Mouse (Mus musculus) C2C12 (cell line): ENCODE measurements around the gene 1110065P20Rik.

ENCODE experiments used
- CEBPB ChIP-seq: IDR thresholded peaks from one replicate; pipeline ENCODE4 v1.6.1; 2011; ENCODE audit warnings: low read depth, mild to moderate bottlenecking, control low read depth, moderate library complexity
- CTCF ChIP-seq: IDR thresholded peaks from one replicate; pipeline ENCODE4 v1.5.1; 2011; ENCODE audit not compliant: control insufficient read depth, insufficient read depth, insufficient read length
- FOSL1 ChIP-seq: IDR thresholded peaks from one replicate; pipeline ENCODE4 v1.8.0; 2011; ENCODE audit warnings: mild to moderate bottlenecking, low read length; ENCODE audit not compliant: poor library complexity, insufficient read depth, severe bottlenecking
- MAX ChIP-seq: IDR thresholded peaks from one replicate; pipeline ENCODE4 v1.6.1; 2011; ENCODE audit warnings: mild to moderate bottlenecking, control low read depth
- MYOD1 ChIP-seq: IDR thresholded peaks from one replicate; pipeline ENCODE4 v1.6.1; 2011; ENCODE audit warnings: low read depth; ENCODE audit not compliant: control insufficient read depth, insufficient read length
- MYOG ChIP-seq: IDR thresholded peaks from one replicate; pipeline ENCODE4 v1.6.1; 2011; ENCODE audit not compliant: control insufficient read depth, insufficient read length; ENCODE audit errors: extremely low read depth
- USF1 ChIP-seq: IDR thresholded peaks from one replicate; pipeline ENCODE4 v1.6.1; 2011; ENCODE audit warnings: low read depth, mild to moderate bottlenecking, control low read depth, moderate library complexity

- no peak for TF ChIP-seq USF1
- no peak for TF ChIP-seq CTCF
- TF ChIP-seq CEBPB: no peak
- TF ChIP-seq MAX: no peak
- no peak for TF ChIP-seq MYOD1
- no peak for TF ChIP-seq MYOG
- no peak for TF ChIP-seq FOSL1
Observed at GRCm38 (mm10) chr4:124810056-124810455, 40.9 kb downstream of the 1110065P20Rik start.
